Mouse (Mus musculus) neural tube, embryonic 14.5 days (tissue): ENCODE data around the gene Rnf224. TPM values are rescaled to one million over a fixed set of nuclear protein-coding genes. Genes with fewer than 3 reads are reported as not detected.
A peak's percentile ranks its signal among the peaks of the same experiment; 100 is the strongest.

ENCODE experiments used
- ATAC-seq: fragments of 200-750 bp; cut with Nextera tagmentation; 2 replicates; pipeline ENCODE4 v1.8.0; 2017; ENCODE audit warnings: low read depth, mild to moderate bottlenecking, moderate TSS enrichment, moderate library complexity
- H3K27ac ChIP-seq: fragments of 300-500 bp; sonication (generic); 2 replicates; pipeline ENCODE4 v1.5.1; 2014; ENCODE audit warnings: low read depth, mild to moderate bottlenecking, control low read depth, low read length, moderate library complexity, mixed read lengths
- H3K27me3 ChIP-seq: fragments of 300-500 bp; sonication (generic); 2 replicates; pipeline ENCODE4 v1.6.1; 2014; ENCODE audit warnings: low read length; ENCODE audit not compliant: control insufficient read depth, insufficient read depth
- H3K36me3 ChIP-seq: fragments of 300-500 bp; sonication (generic); 2 replicates; pipeline ENCODE4 v1.6.1; 2014; ENCODE audit warnings: low read length, mixed read lengths; ENCODE audit not compliant: control insufficient read depth, insufficient read depth
- H3K4me1 ChIP-seq: fragments of 300-500 bp; sonication (generic); 2 replicates; pipeline ENCODE4 v1.6.1; 2014; ENCODE audit warnings: low read length; ENCODE audit not compliant: control insufficient read depth, insufficient read depth
- H3K4me2 ChIP-seq: fragments of 300-500 bp; sonication (generic); 2 replicates; pipeline ENCODE4 v1.6.1; 2014; ENCODE audit warnings: mild to moderate bottlenecking, low read depth, low read length, control low read depth
- H3K4me3 ChIP-seq: fragments of 300-500 bp; sonication (generic); 2 replicates; pipeline ENCODE4 v1.5.1; 2014; ENCODE audit warnings: low read depth, low read length, control low read depth, mixed read lengths
- H3K9ac ChIP-seq: fragments of 300-500 bp; sonication (generic); replicated peaks from 2 replicates; pipeline ENCODE4 v1.6.1; 2014; ENCODE audit warnings: low read depth, mild to moderate bottlenecking, control low read depth, low read length, mixed read lengths
- H3K9me3 ChIP-seq: fragments of 300-500 bp; sonication (generic); 2 replicates; pipeline ENCODE4 v1.6.1; 2016; ENCODE audit warnings: low read length; ENCODE audit not compliant: control insufficient read depth
- WGBS: fragments of 180-500 bp; shearing (Covaris S2); extraction: QIAGEN DNeasy Blood & Tissue Kit; methylation state at CpG from one replicate; pipeline ENCODE4 v1.1.7; 2014; 5-methylcytosine and 5-hydroxymethylcytosine counted together
- polyA plus RNA-seq: library from polyadenylated mRNA; unstranded; fragments of >200 nt; fragmentation: Nextera tagmentation; extraction: Ambion mirVana; gene quantifications from 2 replicates; pipeline ENCODE4 v1.2.1, GENCODE M21; 2014

Rnf224 gene
- polyA plus RNA-seq, 1 experiment from 2014 or later: not detected

DNA sequence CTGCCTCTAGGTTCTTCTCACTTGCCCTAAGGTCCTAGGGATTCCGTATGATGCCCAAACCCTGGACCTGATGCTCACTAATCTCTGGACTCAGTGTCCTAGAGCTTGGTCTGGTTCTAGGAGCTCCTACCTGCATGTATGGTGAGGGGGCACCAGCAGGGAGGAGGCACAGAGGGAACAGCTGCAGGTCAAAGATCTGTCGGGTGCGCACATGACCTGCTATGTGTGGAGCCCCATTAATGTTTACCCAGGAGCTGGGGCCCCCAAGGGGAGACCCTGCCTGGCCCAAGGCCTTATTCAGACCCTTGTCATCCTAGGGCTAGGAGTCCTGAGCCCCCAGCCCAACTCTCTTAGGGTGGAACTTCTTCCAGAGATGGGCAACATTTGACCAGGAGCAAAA is 2.5 kb downstream of the Rnf224 start, which contains the start of gene Slc34a3:
Slc34a3 (minus strand) TSS at position 315 of the 400 bp plus-strand sequence.
- H3K4me3 ChIP-seq: no peak within 1 kb of the TSS
- no peak within 1 kb of the TSS for H3K27ac ChIP-seq
- no peak for ATAC-seq
- H3K27me3 ChIP-seq: no peaks in the 10 kb centered on the region
- no peaks in the 10 kb centered on the region for H3K4me1 ChIP-seq
- H3K9me3 ChIP-seq: no peaks in the 10 kb centered on the region
- no peak within 1 kb of the TSS for H3K9ac ChIP-seq
- WGBS: 87% methylated on average over 3 of the region's 3 CpGs
- no peaks in the 10 kb centered on the region for H3K36me3 ChIP-seq
- no peak within 1 kb of the TSS for H3K4me2 ChIP-seq

DNA sequence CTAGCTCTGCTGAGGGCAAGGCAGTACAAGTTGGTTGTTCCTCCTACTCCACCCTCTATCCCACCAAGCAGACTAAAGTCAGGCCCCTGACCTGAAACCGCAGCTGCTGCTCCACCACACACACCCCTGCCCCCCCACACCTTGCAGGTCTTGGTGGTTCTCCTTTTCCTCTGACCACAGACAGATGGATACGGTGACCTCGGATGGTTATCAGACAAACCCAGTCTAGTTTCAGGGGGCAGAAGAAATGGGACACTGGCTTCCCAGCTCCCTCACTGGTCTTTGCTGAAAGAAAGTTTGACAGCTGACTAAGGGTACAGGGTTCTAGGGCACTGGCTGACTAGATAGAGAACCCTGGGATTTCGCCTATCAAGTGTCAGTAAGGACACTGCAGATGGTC is 3.2 kb downstream of the Rnf224 start:
- Histone ChIP-seq H3K9ac (no peak overlapping the region), H3K4me3 (no peak overlapping the region), H3K9me3 (no peaks in the 10 kb centered on the region), H3K27ac (no peak overlapping the region), H3K27me3 (no peaks in the 10 kb centered on the region), H3K4me1 (no peaks in the 10 kb centered on the region), H3K4me2 (no peak overlapping the region), H3K36me3 (no peaks in the 10 kb centered on the region)
- no peak for ATAC-seq
- WGBS: 85% methylated on average over 4 of the region's 4 CpGs

DNA sequence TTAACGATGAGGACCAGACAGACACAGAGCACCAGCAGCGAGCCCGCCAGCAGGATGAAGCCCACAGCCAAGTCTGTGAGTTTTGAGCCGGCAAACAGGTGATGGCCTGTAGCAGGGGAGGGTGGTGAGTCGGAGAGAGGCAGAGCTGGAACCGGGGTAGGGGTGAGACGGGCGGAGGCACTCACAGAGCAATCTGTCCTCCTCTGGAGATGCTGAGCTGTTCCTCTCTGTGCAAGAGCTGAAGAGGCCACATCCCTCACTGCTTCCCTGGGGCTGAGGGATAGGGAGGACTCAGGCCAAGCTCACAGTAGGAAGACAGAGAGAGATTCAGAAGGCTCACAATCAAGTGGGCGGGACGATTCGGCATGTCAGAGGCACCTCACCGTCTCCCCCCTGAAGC is 5.5 kb downstream of the Rnf224 start:
- Histone ChIP-seq H3K27ac (no peak overlapping the region), H3K36me3 (no peaks in the 10 kb centered on the region), H3K4me2 (no peak overlapping the region), H3K9ac (no peak overlapping the region), H3K4me3 (no peak overlapping the region), H3K27me3 (no peaks in the 10 kb centered on the region), H3K9me3 (no peaks in the 10 kb centered on the region), H3K4me1 (no peaks in the 10 kb centered on the region)
- ATAC-seq: no peak
- WGBS: 63% methylated on average over 12 of the region's 12 CpGs

DNA sequence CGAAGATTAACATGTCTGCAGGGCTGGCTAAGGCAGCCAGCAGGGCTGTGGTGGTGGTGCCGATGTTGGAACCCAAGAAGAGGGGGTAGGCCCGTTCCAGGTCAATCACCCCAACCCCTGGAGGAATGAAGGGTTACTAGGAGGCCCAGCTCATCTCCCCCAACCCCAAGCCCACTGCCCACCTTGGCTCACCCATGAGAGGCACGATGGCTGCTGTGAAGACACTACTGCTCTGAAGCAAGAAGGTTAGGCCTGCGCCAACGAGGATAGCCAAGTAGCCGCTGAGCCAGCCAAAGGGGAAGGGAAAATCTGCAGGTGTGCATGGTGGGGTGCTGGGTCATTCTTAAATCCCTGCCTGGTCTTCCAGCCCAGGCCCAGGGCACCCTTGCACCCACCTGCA is 6.0 kb downstream of the Rnf224 start:
- Histone ChIP-seq H3K27ac (no peak overlapping the region), H3K9ac (no peak overlapping the region), H3K27me3 (no peaks in the 10 kb centered on the region), H3K4me2 (no peak overlapping the region), H3K36me3 (no peaks in the 10 kb centered on the region), H3K9me3 (no peaks in the 10 kb centered on the region), H3K4me1 (no peaks in the 10 kb centered on the region), H3K4me3 (no peak overlapping the region)
- WGBS: 84% methylated on average over 7 of the region's 7 CpGs
- no peak for ATAC-seq

DNA sequence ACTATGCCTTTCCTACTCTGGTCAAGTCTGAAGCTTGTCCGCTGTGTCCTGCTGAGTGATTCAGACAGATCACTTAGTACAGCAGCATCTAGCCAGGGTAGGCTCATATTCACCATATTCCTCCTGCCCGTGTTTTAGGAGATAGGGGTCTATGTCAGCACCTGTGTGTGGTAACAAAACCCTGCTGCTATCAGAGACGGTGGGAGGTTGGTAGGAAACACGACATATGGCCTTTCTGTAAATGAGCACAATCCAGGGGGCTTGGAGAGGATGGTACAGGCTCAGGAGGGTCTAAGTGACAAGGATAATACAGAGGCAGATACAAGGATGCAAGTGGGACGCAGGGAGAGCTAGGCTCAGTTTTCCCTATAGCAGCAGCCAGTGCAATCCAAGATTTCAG is 7.0 kb downstream of the Rnf224 start:
- Histone ChIP-seq H3K9me3 (no peaks in the 10 kb centered on the region), H3K36me3 (no peaks in the 10 kb centered on the region), H3K4me2 (no peak overlapping the region), H3K4me1 (no peaks in the 10 kb centered on the region), H3K9ac (no peak overlapping the region), H3K4me3 (no peak overlapping the region), H3K27ac (no peak overlapping the region), H3K27me3 (no peaks in the 10 kb centered on the region)
- WGBS: 87% methylated on average over 5 of the region's 5 CpGs
- no peak for ATAC-seq

DNA sequence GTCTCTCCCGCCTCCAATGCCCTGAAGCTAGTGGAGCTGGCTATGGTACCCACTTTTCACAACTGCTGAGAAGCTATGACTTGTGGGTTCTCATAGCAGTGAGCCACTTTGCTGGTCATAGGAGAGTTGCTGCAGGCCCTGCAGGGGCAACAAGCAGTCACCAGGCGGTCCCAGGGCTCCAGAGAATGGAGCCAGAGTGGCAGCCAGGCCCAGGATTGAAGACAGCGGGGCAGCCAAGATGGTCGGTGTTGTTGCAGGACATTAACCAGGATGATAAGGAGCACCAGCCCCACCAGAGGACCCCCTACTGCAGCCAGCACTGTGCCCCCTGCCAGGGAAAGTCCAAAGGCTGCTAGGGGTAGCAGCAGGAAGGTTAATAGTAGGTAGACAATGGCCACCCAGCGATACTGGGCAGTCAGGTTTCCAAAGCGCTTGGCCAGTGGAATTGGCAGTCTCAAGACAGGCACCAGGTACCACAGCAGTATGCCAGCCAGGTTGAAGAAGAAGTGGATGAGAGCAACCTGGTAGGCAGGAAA is 7.5 kb downstream of the Rnf224 start:
- H3K9ac ChIP-seq: no peak overlapping the region
- no peaks in the 10 kb centered on the region for H3K4me1 ChIP-seq
- WGBS: 71% methylated on average over 6 of the region's 6 CpGs
- ATAC-seq: no peak
- peak overlapping the region; percentile 31; the same call in 1 of the 2 replicates for H3K4me2 ChIP-seq
- no peak overlapping the region for H3K4me3 ChIP-seq
- H3K36me3 ChIP-seq: no peaks in the 10 kb centered on the region
- no peaks in the 10 kb centered on the region for H3K9me3 ChIP-seq
- no peaks in the 10 kb centered on the region for H3K27me3 ChIP-seq
- H3K27ac ChIP-seq: no peak overlapping the region

DNA sequence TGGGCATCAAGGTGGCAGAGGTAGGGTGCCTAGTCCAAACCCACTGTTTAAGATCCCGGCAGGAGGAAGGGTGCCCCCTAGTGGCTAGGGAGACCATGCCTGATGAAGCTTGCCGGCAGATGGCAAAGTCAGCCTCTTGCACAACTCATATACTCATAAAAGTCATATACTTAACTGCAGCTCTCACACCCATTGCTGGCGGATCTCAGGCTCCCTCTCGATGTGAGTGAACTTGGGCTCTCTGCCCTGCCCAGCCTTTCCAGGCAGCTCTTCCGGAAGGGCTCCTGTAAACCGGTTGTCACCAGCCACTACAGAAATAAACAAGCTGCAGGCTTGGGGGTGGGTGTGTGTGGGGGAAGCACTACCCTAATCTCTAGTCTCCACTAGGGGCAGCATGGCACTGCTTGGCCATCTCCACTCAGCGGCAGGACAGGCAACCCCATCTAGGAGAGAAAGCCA is 8.1 kb downstream of the Rnf224 start:
- Histone ChIP-seq H3K9me3 (no peaks in the 10 kb centered on the region), H3K27ac (peak overlapping the region; percentile 34; the same call in 1 of the 2 replicates), H3K36me3 (no peaks in the 10 kb centered on the region), H3K4me1 (peaks cover 4% of the 10 kb centered on the region; the same call in 1 of the 2 replicates), H3K9ac (no peak overlapping the region; the same call in 1 of the 2 replicates), H3K4me3 (no peak overlapping the region; the same call in 1 of the 2 replicates), H3K4me2 (peak overlapping the region; percentile 31), H3K27me3 (no peaks in the 10 kb centered on the region)
- no peak for ATAC-seq
- WGBS: 1% methylated on average over 7 of the region's 7 CpGs

DNA sequence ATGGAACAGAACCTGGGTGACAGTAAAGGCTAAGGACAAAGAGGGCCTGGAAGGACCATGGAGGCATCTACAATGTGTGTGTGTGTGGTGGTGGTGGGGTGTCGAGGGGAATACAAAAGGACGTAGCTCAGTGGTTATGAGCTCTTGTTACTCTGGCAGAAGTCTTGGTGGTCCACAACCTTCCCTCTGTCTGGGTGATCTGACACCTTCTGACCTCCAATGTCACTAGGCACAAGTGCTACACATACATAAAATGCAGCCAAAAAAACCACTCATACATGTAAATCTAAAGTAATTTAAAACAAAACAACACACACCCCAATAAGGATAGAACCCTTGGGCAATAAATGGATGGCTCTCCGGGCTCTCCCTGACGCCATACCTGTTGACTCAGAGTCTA is 9.2 kb downstream of the Rnf224 start:
- H3K4me1 ChIP-seq: peaks cover 7% of the 10 kb centered on the region; the same call in 1 of the 2 replicates
- no peak for ATAC-seq
- H3K4me3 ChIP-seq: no peak overlapping the region
- no peaks in the 10 kb centered on the region for H3K36me3 ChIP-seq
- H3K4me2 ChIP-seq: no peak overlapping the region
- 87% methylated on average over 4 of the region's 4 CpGs for WGBS
- no peaks in the 10 kb centered on the region for H3K27me3 ChIP-seq
- no peak overlapping the region for H3K9ac ChIP-seq
- H3K27ac ChIP-seq: no peak overlapping the region
- no peaks in the 10 kb centered on the region for H3K9me3 ChIP-seq

DNA sequence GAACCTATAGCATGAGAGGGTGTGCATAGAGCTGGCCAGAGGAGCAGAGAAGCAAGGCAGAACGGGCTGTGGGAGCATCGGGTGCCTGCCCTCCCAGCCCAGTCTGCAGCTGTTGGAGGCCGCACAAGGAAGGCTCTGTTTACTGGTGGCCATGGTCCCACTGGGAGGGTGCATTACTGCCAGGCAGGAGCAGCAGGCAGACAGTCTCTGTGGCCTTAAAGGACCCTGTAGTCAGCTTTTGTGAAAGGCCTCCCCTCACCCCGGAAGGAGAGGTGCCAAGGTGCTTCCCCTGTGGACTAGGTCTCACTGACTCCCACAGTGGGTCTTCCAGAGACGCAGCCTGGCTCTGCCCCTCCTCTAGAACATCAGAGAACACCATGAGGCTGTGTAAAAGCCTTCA is 9.7 kb downstream of the Rnf224 start:
- no peak overlapping the region for H3K4me2 ChIP-seq
- H3K36me3 ChIP-seq: no peaks in the 10 kb centered on the region
- H3K27me3 ChIP-seq: no peaks in the 10 kb centered on the region
- no peak overlapping the region for H3K9ac ChIP-seq
- H3K4me1 ChIP-seq: peaks cover 7% of the 10 kb centered on the region; the same call in 1 of the 2 replicates
- H3K9me3 ChIP-seq: no peaks in the 10 kb centered on the region
- no peak overlapping the region for H3K4me3 ChIP-seq
- H3K27ac ChIP-seq: no peak overlapping the region
- WGBS: 83% methylated on average over 5 of the region's 5 CpGs
- ATAC-seq: no peak
